Mouse (Mus musculus) olfactory bulb, adult 2 months (tissue): Measurements from ENCODE around the gene Cacna1i.

Source experiments
- CTCF ChIP-seq: fragments of 200-500 bp; IDR thresholded peaks from 2 replicates; pipeline ENCODE4 v1.5.1; 2012; ENCODE audit warnings: low read depth, mild to moderate bottlenecking, low read length, moderate library complexity; ENCODE audit not compliant: insufficient read depth
- POLR2A ChIP-seq: fragments of 200-500 bp; IDR thresholded peaks from 2 replicates; pipeline ENCODE4 v1.6.1; 2012; ENCODE audit warnings: mild to moderate bottlenecking, low read depth, low read length, moderate library complexity; ENCODE audit not compliant: insufficient read depth

- TF ChIP-seq POLR2A (no peak), CTCF (no peak)
Observed at GRCm38 (mm10) chr15:80259406-80260045, 27.5 kb upstream of the Cacna1i start.
